Mouse (Mus musculus): Measurements from ENCODE around the gene Utp11.

DNA sequence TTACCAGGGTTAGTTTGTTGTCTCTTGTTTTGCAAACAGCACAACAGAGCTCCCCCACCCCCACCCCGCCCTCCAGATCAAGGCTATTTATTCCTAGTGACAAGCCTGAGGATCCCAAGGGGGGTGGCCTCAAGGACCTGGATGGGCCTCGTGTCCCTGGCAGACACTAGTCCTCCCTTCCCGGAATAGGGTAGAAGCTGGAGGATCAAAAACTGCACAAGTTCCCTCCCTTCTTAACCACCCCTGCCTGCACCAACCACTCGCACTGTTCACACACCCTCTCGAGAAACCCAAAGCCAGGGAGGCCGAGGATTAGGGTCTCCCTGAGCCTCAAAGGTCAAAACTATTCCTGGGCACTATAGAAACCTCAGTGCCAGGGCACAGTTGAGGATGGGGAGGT is 6.4 kb upstream of the Utp11 start:
- TF ChIP-seq CTCF (IDR thresholded peaks at IDR 0.05; ENCODE audit: extremely low read depth, insufficient read length, insufficient replicate concordance, low read depth, low read length) (no peak), POLR2A (IDR thresholded peaks at IDR 0.05; ENCODE audit: low read depth, low read length) (no peak)
